Mouse (Mus musculus) bone marrow macrophage, adult 2 months (primary cell): Measurements from ENCODE around the gene Gm43552. TPM values are rescaled to one million over a fixed set of nuclear protein-coding genes. Genes with fewer than 3 reads are reported as not detected.
"Not testable (repeated sequence)": the region's sequence is repeated elsewhere in the genome, so short reads cannot be mapped to it uniquely, and the experiment has no call there.

Source experiments
- H3K27ac ChIP-seq: 2 replicates; pipeline ENCODE4 v1.5.1; 2012; ENCODE audit warnings: low read depth, low read length; ENCODE audit not compliant: insufficient read depth
- H3K4me1 ChIP-seq: 2 replicates; pipeline ENCODE4 v1.6.1; 2012; ENCODE audit warnings: low read length; ENCODE audit not compliant: control insufficient read depth, insufficient read depth
- H3K4me3 ChIP-seq: 2 replicates; pipeline ENCODE4 v1.5.1; 2012; ENCODE audit warnings: mild to moderate bottlenecking, low read length, moderate library complexity; ENCODE audit not compliant: insufficient read depth
- CTCF ChIP-seq: IDR thresholded peaks from 2 replicates; pipeline ENCODE4 v1.5.1; 2012; ENCODE audit warnings: low read depth, mild to moderate bottlenecking, low read length, moderate library complexity
- POLR2A ChIP-seq: IDR thresholded peaks from 2 replicates; pipeline ENCODE4 v1.6.1; 2012; ENCODE audit warnings: mild to moderate bottlenecking, low read depth, low read length, borderline replicate concordance
- polyA plus RNA-seq: library from polyadenylated mRNA; stranded (reverse); fragments of >200 nt; gene quantifications from 2 replicates; pipeline ENCODE4 v1.2.4, GENCODE M21; 2012; ENCODE audit not compliant: missing spikeins, insufficient read depth, insufficient read length

The Gm43552 gene
- polyA plus RNA-seq, result not detected in 2 replicates

DNA sequence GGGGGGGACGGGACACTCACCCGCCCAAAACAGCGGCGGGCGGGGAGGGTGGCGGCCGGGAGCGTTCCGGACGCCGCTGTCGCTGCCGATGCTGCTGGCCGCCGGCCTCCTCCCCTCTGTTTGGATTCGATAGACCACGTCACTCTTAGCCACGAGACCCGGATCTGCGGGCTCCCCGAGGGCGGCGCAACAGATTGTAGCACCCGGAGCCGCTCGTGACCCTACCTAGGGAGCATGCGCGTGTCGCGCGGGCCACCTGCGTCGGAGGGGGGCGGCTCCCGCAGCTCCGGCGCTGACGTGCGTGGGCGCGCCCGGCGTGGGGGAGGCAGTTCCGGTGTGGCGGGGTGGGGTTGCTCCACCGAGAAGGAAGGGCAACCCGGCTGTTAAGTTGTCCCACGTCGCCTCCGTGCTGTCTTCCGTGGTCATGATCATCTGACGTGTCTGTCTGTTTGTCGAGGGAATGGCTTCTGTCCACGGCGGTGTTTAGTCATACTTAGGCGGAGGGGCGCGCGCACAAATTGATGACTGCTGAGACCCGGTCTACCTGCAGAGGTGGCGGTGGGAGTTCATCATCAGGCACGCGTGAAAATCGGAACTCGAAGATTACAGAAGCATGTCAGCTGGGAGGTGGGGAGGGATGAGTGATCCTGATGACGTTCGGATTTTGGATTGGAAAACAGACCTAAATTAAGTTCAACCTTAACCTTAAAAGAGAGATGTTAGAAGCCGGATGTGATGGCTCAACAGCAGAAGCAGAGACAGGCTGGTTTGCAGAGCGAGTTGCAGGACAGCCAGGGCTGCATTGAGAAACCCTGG is at the start of gene Gm43552:
Gene Gm43552, minus strand, starts transcription at position 118 of the 816 bp plus-strand sequence.
- TF ChIP-seq CTCF (no peak), POLR2A (no peak)
- H3K27ac ChIP-seq, result peak within 1 kb of the TSS; percentile 76
- H3K4me1 ChIP-seq, result peaks cover 24% of the 10 kb centered on the region

DNA sequence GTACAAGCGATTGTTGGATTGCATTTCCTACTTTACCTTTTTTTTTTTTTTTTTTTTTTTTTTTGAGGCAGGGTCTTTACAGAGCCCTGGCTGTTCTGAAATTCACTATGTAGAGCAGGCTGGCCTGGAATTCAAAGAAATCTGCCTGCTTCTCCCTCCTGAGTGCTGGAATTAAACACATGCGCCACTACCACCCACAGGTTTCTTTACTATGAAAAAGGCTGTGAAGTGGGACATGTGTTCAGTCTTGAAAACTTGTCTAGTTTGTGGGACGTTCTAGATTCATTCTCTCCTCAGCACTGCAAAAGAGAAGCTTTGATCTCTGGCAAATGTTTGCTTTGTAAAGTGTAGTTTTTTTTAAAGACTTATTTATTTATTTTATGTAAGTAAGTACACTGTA is 49.3 kb upstream of the Gm43552 start:
- Histone ChIP-seq H3K27ac (no peak overlapping the region), H3K4me3 (no peak overlapping the region), H3K4me1 (peaks cover 5% of the 10 kb centered on the region)
- TF ChIP-seq CTCF, result no peak
- TF ChIP-seq POLR2A, result no peak

More for the DNA sequence above, at the start of gene Gm43552:
- H3K4me3 ChIP-seq, result peak within 1 kb of the TSS; percentile 97

DNA sequence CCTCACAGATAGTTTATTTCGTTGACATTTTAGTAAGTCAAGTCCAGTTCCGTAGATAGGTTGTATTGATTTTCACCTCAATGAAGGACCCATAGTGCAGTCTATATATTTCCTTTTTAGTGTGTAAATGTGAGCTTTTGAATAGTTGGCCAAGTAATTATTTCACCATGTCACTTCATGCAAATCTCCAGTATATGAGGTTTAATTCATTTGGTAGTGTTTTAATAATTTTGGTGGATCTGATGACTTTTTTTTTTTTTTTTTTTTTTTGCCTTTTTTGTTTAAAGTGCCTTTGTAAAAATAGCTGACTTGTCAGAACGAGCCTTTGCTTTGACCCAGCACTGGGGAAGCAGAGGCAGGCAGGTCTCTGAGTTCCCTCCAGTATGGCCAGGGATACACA is 47.2 kb upstream of the Gm43552 start:
- no peak overlapping the region for H3K4me3 ChIP-seq
- H3K4me1 ChIP-seq, result peaks cover 5% of the 10 kb centered on the region
- no peak overlapping the region for H3K27ac ChIP-seq
- no peak for TF ChIP-seq POLR2A
- no peak for TF ChIP-seq CTCF

DNA sequence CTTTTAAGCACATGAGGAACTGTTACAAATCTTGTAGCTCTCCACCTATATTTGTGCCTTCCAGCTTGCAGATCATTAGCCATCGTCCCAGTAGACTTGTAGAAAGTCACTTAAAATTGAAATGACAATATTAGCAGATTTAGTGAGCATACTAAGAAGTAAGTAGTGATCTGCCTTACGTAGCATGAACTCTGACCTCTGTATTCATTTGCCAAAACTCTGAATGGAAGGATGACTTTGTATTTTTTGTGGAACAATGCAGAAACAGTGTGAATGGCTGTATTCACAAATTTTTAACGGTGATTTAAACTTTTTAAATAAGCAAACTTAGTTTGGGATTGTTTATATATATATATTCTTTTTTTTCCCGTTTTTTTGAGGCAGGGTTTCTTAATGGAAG is 46.2 kb upstream of the Gm43552 start:
- no peak for TF ChIP-seq CTCF
- TF ChIP-seq POLR2A, result no peak
- Histone ChIP-seq H3K4me3 (no peak overlapping the region), H3K4me1 (peaks cover 5% of the 10 kb centered on the region), H3K27ac (no peak overlapping the region)

DNA sequence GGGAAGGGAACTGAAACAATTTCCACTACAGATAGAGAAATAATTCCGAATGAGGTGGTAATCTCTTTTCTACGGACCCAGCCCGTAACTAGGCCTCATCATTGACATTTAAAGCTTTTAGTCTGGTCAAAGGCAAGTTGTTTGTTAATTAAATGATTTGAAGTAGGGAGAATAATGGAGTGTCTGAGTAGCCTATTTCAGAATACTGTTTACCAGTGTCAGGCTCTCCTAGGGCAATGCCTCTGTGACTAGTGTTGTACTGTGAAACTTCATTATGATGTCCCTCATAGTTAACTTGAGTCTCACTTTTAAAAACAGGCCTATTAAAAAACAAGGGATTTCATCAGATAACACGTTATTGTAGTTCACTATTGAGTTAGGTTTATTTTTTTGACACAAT is 45.5 kb upstream of the Gm43552 start:
- peak overlapping the region; percentile 85 for H3K27ac ChIP-seq
- H3K4me1 ChIP-seq, result peaks cover 5% of the 10 kb centered on the region
- TF ChIP-seq POLR2A (no peak), CTCF (no peak)
- peak overlapping the region; percentile 97 for H3K4me3 ChIP-seq

DNA sequence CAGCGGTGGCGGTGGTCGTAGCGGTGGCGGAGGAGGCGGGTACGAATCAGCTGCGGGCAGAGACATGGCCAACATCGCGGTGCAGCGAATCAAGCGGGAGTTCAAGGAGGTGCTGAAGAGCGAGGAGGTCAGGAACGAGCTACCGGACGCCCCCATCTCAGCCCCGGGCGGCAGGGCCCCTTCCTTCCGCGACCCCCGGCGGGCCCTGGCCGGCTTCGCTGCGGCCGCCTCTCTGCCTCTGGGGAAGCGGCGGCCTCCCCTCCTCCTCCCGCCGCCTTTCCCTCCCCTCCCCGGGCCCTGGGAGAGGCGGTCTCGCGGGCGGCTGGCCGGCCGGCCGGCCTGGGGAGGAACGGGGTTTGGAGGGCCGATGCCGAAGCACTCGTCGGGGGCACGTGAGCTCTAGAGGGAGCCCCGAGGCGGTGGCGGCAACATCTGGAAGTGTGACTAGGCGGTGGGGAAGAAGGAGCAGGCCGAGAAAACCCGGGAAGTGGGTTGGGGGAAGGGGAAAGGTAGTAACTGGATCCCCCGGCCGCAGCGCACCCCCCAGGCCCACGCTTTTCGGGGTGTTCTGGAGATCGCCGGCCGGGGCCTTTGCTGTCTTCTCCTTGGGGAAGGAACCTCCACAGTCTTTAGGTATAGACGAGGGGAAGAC is 44.9 kb upstream of the Gm43552 start:
- Histone ChIP-seq H3K27ac (peak overlapping the region; percentile 85), H3K4me3 (peak overlapping the region; percentile 97), H3K4me1 (peaks cover 5% of the 10 kb centered on the region)
- TF ChIP-seq POLR2A, result no peak
- no peak for TF ChIP-seq CTCF

DNA sequence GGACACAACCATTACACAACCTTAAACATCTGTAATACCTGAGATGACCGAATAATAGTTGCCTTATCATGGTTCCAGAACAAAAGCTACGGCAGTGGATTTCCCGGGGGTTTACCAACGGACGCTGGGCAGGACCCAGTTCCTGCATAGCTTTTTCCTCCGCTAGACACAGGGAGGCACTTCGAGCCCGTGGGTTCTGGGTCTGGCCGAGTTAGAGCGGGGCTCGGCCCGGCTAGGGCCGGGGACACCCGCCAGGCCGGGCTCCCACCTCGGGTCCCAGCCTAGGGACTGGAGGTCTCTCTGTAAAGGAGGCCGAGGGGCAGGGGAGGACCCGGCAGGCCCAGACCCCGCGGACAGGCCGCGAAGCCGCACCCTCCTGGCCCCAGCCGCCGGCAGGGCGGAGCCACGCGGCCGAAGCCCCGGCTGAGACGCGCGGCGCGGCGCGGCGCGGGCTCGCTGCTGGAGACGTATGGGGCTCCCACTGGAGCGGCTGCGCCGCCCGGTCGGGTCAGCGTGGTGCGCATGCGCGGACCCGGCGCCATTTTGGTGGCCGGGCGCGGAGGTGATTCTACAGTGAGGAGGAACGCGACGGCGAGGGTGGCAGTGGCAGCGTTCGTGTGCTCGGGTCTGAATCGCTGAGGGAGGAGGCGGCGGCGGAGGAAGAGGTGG is 44.3 kb upstream of the Gm43552 start, which contains the start of the genes Smim14 and Ube2k:
Gene Smim14, minus strand, starts transcription at position 434 of the 669 bp plus-strand sequence.
Gene Ube2k, plus strand, starts transcription at position 483 of the 669 bp plus-strand sequence.
- Histone ChIP-seq H3K4me1 (peaks cover 4% of the 10 kb centered on the region), H3K27ac (peak within 1 kb of the TSS; percentile 87), H3K4me3 (peak within 1 kb of the TSS; percentile 97)
- no peak for TF ChIP-seq CTCF
- peak; percentile 82 for TF ChIP-seq POLR2A

DNA sequence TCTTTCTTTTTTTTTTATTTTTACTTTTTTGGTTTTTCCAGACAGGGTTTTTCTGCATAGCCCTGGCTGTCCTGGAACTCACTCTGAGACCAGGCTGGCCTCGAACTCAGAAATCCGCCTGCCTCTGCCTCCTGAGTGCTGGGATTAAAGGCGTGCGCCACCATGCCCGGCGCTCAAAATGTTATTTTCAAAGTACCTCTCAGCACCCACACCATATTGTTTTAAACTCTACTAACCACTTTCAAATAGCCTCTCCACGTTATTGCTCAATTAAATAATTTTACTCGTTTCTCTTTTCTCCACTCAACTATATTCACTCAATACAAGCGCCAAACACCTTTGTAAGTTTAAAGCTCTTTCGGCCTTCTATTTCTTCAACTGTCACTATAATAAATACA is 43.4 kb upstream of the Gm43552 start:
- Histone ChIP-seq H3K4me3 (peak overlapping the region; percentile 97), H3K27ac (peak overlapping the region; percentile 87)

DNA sequence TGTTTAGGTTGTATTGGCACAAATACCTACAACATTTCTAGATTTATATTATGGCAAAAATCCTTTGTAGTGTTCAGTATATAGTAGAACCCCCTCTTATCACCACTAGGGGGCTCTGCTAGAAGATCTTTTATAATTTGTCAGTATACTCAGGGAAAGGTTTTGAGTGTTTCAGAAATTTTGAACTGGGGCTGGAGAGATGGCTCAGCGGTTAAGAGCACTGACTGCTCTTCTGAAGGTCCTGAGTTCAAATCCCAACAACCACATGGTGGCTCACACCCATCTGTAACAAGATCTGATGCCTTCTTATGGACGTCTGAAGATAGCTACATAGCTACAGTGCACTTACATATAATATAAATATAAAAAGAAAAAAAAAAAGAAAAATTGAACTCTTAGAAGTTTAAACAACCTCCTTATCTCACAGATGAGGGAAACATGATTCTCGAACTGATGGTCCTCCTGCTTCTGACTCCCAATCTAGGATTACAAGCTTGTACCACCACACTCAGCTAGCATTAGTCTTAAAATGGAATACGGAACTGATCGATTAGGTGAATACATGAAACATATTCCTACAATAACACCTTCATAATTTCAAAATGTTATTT is 42.9 kb upstream of the Gm43552 start:
- Histone ChIP-seq H3K27ac (no peak overlapping the region), H3K4me3 (no peak overlapping the region), H3K4me1 (peaks cover 3% of the 10 kb centered on the region)
- TF ChIP-seq CTCF (no peak), POLR2A (no peak)

More for the DNA sequence above, 43.4 kb upstream of the Gm43552 start:
- not testable (repeated sequence) for H3K4me1 ChIP-seq

DNA sequence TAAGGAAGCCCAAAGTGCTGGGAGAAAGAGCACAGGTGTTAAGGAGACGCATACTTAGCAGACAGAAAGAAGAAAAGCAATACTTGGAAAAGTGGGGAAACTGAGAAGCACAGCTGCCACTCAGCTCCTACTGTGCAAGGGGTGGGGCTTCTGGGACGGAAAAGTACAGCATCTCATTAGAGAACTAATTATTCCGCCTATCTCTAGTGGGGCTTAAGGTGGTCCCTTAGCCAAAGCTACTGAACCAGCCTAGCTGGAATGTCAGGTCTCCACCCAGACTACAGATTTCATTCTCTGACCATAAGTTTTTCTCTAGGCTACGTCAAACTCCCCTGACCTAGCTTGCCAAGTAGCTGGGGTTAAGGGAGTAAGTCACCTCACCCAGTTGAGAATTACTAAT is 41.9 kb upstream of the Gm43552 start:
- no peak overlapping the region for H3K4me3 ChIP-seq
- H3K4me1 ChIP-seq, result peaks cover 3% of the 10 kb centered on the region
- TF ChIP-seq CTCF, result no peak
- no peak for TF ChIP-seq POLR2A
- no peak overlapping the region for H3K27ac ChIP-seq
